Mouse (Mus musculus) lung, embryonic 15.5 days (tissue): ENCODE measurements around the gene Lamtor4. TPM values are rescaled to one million over a fixed set of nuclear protein-coding genes. Genes with fewer than 3 reads are reported as not detected.
A peak's percentile ranks its signal among the peaks of the same experiment; 100 is the strongest.

ENCODE experiments used
- ATAC-seq: fragments of 200-750 bp; cut with Nextera tagmentation; 2 replicates; pipeline ENCODE4 v1.8.0; 2017; ENCODE audit warnings: moderate number of reproducible peaks, borderline replicate concordance; ENCODE audit not compliant: low FRiP score, low TSS enrichment; ENCODE audit errors: extremely low read depth
- H3K27ac ChIP-seq: fragments of 300-500 bp; sonication (generic); 2 replicates; pipeline ENCODE4 v1.5.1; 2015; ENCODE audit warnings: moderate library complexity, mild to moderate bottlenecking, inconsistent platforms
- H3K27me3 ChIP-seq: fragments of 300-500 bp; sonication (generic); 2 replicates; pipeline ENCODE4 v1.6.1; 2015; ENCODE audit warnings: inconsistent platforms
- H3K36me3 ChIP-seq: fragments of 300-500 bp; sonication (generic); 2 replicates; pipeline ENCODE4 v1.6.1; 2015; ENCODE audit warnings: inconsistent platforms
- H3K4me1 ChIP-seq: fragments of 300-500 bp; sonication (generic); 2 replicates; pipeline ENCODE4 v1.6.1; 2015; ENCODE audit warnings: inconsistent platforms
- H3K4me2 ChIP-seq: fragments of 300-500 bp; sonication (generic); 2 replicates; pipeline ENCODE4 v1.6.1; 2015; ENCODE audit warnings: inconsistent platforms, mild to moderate bottlenecking, moderate library complexity
- H3K4me3 ChIP-seq: fragments of 300-500 bp; sonication (generic); 2 replicates; pipeline ENCODE4 v1.5.1; 2015; ENCODE audit warnings: mild to moderate bottlenecking, inconsistent platforms
- H3K9ac ChIP-seq: fragments of 300-500 bp; sonication (generic); 2 replicates; pipeline ENCODE4 v1.6.1; 2015; ENCODE audit warnings: inconsistent platforms
- H3K9me3 ChIP-seq: fragments of 300-500 bp; sonication (generic); 2 replicates; pipeline ENCODE4 v1.6.1; 2016; ENCODE audit warnings: inconsistent platforms
- WGBS: fragments of 180-500 bp; shearing (Covaris S2); methylation state at CpG from one replicate; pipeline ENCODE4 v1.1.7; 2015; 5-methylcytosine and 5-hydroxymethylcytosine counted together
- polyA plus RNA-seq: library from polyadenylated mRNA; unstranded; fragments of >200 nt; fragmentation: Nextera tagmentation; extraction: Ambion mirVana; gene quantifications from 2 replicates; pipeline ENCODE4 v1.2.1, GENCODE M21; 2015

Gene Lamtor4
- polyA plus RNA-seq, 1 experiment from 2014 or later = 58.6 TPM

DNA sequence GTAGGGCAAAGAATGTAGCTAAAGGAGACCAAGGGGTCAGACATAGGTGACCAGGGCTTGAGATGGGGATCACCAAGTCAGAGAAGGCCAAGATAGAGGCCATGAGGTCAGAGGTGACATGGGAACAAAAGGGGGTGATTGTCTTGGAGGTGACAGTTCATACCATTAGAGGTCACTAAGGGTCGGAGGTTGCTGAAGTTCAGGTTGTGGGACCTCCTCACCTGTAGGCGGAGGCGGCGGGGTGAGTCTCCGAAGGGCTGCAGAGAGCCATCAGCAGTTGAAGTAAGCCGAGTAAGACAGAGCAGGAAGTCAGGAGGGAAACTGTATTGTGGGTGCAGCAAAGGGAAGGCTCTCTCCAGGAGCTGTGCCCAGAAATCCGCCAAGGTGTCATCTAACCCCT lies 22.7 kb downstream of the Lamtor4 start:
- H3K4me2 ChIP-seq = 0 out of 2 replicates have a peak overlapping the region, but pooled peaks have one; percentile 91
- H3K4me3 ChIP-seq = no peak overlapping the region
- peaks cover 27% of the 10 kb centered on the region for H3K4me1 ChIP-seq
- H3K27ac ChIP-seq = no peak overlapping the region
- no peaks in the 10 kb centered on the region for H3K36me3 ChIP-seq
- no peak for ATAC-seq
- 81% methylated on average over 7 of the region's 7 CpGs for WGBS
- H3K9me3 ChIP-seq = peaks cover 7% of the 10 kb centered on the region; the same call in 1 of the 2 replicates
- H3K27me3 ChIP-seq = no peaks in the 10 kb centered on the region
- H3K9ac ChIP-seq = no peak overlapping the region

DNA sequence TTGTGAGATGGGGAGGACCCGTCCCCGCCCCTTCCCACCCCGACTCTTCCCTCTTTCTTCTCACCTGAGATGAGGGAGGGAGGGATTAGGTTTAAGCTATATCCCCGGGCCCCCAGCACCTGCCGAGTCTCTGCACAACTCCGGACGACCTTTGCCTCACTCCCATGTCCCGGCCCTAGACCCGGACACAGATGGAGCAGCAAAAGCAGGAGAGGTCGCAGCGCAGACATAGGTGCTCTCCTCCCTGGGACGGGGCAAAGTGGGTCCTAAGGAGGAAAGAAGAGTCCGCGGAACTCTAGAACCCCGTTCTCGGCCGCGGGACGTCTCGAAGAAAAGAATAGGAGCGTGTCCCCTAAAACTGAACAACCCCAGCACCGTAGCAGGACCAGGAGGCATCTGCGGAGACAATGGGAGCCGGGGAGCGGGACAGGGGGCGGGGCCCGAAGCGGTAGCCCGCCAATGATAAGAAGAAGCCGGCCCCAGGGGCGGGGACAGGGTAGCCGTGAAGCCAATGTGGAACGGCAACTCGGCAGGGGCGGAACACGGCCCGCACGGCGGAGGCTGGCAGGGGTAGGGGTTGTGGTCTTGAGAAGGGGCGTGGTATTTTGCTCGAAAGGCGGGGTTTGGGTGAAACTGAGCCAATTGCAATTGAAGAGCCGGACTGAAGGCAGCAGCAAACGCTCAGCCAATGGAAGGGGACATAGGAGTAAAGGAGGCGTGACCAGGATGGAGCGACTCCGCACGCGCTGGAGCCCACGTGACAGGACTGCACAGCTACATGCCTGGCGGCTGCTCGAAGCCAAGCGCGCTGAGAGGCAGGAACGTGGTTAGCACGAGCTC lies 24.5 kb downstream of the Lamtor4 start, which contains the start of the genes Gm43720, Gpc2 and Stag3:
Gene Gm43720 (minus strand): TSS at position 374 of the 840 bp plus-strand sequence.
Gene Gpc2 (minus strand): TSS at position 421 of the 840 bp plus-strand sequence.
Gene Stag3 (plus strand): TSS at position 656 of the 840 bp plus-strand sequence.
- peaks cover 7% of the 10 kb centered on the region; the same call in 1 of the 2 replicates for H3K9me3 ChIP-seq
- H3K27me3 ChIP-seq = no peaks in the 10 kb centered on the region
- H3K4me1 ChIP-seq = peaks cover 27% of the 10 kb centered on the region
- peak within 1 kb of the TSS; percentile 74 for H3K9ac ChIP-seq
- under 1% methylated on average over 56 of the region's 56 CpGs for WGBS
- H3K4me3 ChIP-seq = peak within 1 kb of the TSS; percentile 78
- peak; percentile 99 for ATAC-seq
- H3K4me2 ChIP-seq = peak within 1 kb of the TSS; percentile 91
- no peaks in the 10 kb centered on the region for H3K36me3 ChIP-seq
- peak within 1 kb of the TSS; percentile 12; the same call in 1 of the 2 replicates for H3K27ac ChIP-seq

GRCm38 (mm10) chr5:138280425-138280768 lies 25.1 kb downstream of the Lamtor4 start:
- ATAC-seq = no peak

DNA sequence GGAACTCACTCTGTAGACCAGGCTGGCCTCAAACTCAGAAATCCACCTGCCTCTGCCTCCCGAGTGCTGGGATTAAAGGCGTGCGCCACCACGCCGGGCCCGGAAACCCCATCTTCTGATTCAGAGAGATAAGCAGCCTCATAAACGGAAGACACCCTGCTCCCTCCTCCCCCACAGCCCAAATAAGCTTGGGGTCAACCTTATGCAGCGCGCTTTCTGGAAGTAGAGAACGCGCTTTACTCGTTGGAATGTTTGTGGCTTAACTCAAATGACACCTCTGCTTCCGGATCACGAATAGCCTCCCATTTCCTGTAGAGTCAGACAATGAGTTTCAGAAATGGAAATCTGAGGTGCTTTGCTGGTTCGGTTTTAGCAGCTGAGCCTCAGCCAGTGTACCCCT lies 25.5 kb downstream of the Lamtor4 start:
- 86% methylated on average over 15 of the region's 15 CpGs for WGBS
- Histone ChIP-seq H3K9me3 (peaks cover 7% of the 10 kb centered on the region; the same call in 1 of the 2 replicates), H3K4me3 (no peak overlapping the region), H3K27me3 (no peaks in the 10 kb centered on the region), H3K27ac (no peak overlapping the region), H3K4me2 (no peak overlapping the region), H3K4me1 (peaks cover 20% of the 10 kb centered on the region), H3K36me3 (no peaks in the 10 kb centered on the region), H3K9ac (no peak overlapping the region)
- no peak for ATAC-seq

More at GRCm38 (mm10) chr5:138280425-138280768, 25.1 kb downstream of the Lamtor4 start:
- Histone ChIP-seq H3K4me1 (peaks cover 24% of the 10 kb centered on the region), H3K9me3 (peaks cover 7% of the 10 kb centered on the region; the same call in 1 of the 2 replicates), H3K9ac (no peak overlapping the region), H3K4me2 (peak overlapping the region; percentile 91), H3K4me3 (peak overlapping the region; percentile 78), H3K36me3 (no peaks in the 10 kb centered on the region), H3K27me3 (no peaks in the 10 kb centered on the region), H3K27ac (no peak overlapping the region)
- WGBS = 23% methylated on average over 26 of the region's 26 CpGs

- H3K9ac ChIP-seq = no peak overlapping the region
- no peak overlapping the region for H3K4me3 ChIP-seq
- H3K27ac ChIP-seq = no peak overlapping the region
- 78% methylated on average over 2 of the region's 2 CpGs for WGBS
- no peak for ATAC-seq
- no peaks in the 10 kb centered on the region for H3K27me3 ChIP-seq
- no peak overlapping the region for H3K4me2 ChIP-seq
- no peaks in the 10 kb centered on the region for H3K36me3 ChIP-seq
- peaks cover 17% of the 10 kb centered on the region for H3K4me1 ChIP-seq
- H3K9me3 ChIP-seq = peaks cover 7% of the 10 kb centered on the region; the same call in 1 of the 2 replicates
Observed at GRCm38 (mm10) chr5:138281798-138282197, 26.5 kb downstream of the Lamtor4 start.

GRCm38 (mm10) chr5:138283540-138283939 lies 28.3 kb downstream of the Lamtor4 start:
- ATAC-seq = no peak
- 61% methylated on average over 1 of the region's 1 CpGs for WGBS

DNA sequence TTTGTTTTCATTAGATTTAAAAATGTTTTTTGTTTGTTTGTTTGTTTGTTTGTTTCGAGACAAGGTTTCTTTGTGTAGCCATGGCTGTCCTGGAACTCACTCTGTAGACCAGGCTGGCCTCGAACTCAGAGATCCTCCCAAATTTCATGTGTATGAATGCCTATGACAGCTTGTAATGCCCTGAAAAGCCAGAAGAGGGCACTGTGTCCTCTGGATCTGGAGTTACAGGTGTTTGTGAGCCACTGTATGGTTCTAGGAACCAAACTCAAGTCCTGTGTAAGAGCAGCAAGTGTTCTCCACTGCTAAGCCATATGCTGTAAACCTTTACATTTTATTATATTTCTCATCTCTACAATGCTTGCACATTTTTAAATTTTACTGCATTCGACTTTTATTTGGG lies 32.6 kb downstream of the Lamtor4 start:
- WGBS = 57% methylated on average over 3 of the region's 3 CpGs
- Histone ChIP-seq H3K36me3 (no peaks in the 10 kb centered on the region), H3K27me3 (no peaks in the 10 kb centered on the region), H3K4me3 (no peak overlapping the region), H3K9me3 (no peaks in the 10 kb centered on the region), H3K4me2 (no peak overlapping the region), H3K27ac (no peak overlapping the region), H3K9ac (no peak overlapping the region), H3K4me1 (no peaks in the 10 kb centered on the region)
- no peak for ATAC-seq

More at GRCm38 (mm10) chr5:138283540-138283939, 28.3 kb downstream of the Lamtor4 start:
- no peaks in the 10 kb centered on the region for H3K27me3 ChIP-seq
- no peak overlapping the region for H3K9ac ChIP-seq
- H3K9me3 ChIP-seq = peaks cover 7% of the 10 kb centered on the region; the same call in 1 of the 2 replicates
- H3K4me1 ChIP-seq = peaks cover 12% of the 10 kb centered on the region
- no peaks in the 10 kb centered on the region for H3K36me3 ChIP-seq
- H3K27ac ChIP-seq = no peak overlapping the region
- no peak overlapping the region for H3K4me2 ChIP-seq
- H3K4me3 ChIP-seq = no peak overlapping the region

DNA sequence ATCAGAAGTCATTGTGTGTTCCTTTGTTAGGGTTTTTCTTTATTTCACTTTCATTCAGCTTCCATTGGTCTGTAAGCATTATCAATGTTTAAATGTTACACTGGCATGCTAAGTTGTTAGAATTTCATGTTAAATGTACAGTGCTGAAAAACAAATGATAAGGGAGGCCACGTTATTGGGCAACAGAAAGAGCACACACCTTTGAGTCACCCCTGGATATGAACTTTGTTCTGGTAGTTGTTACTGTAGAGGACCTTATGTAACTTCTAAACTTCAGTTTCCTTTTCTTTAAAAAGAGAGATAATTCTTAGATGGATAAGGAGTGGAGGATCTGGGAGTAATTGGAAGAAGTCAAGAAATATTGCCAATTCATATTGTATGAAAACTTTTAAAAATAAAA lies 36.4 kb downstream of the Lamtor4 start:
- no peaks in the 10 kb centered on the region for H3K27me3 ChIP-seq

GRCm38 (mm10) chr5:138294158-138294557 lies 38.9 kb downstream of the Lamtor4 start:
- Histone ChIP-seq H3K27me3 (no peaks in the 10 kb centered on the region), H3K9me3 (no peaks in the 10 kb centered on the region), H3K27ac (no peak overlapping the region), H3K9ac (no peak overlapping the region), H3K4me3 (no peak overlapping the region), H3K36me3 (no peaks in the 10 kb centered on the region), H3K4me1 (no peaks in the 10 kb centered on the region), H3K4me2 (no peak overlapping the region)
- ATAC-seq = no peak

More for the DNA sequence above, 36.4 kb downstream of the Lamtor4 start:
- Histone ChIP-seq H3K9me3 (no peaks in the 10 kb centered on the region), H3K36me3 (no peaks in the 10 kb centered on the region), H3K4me3 (no peak overlapping the region), H3K4me1 (no peaks in the 10 kb centered on the region), H3K9ac (no peak overlapping the region), H3K4me2 (no peak overlapping the region), H3K27ac (no peak overlapping the region)
- no peak for ATAC-seq
- WGBS = 63% methylated on average over 1 of the region's 1 CpGs

- Histone ChIP-seq H3K4me2 (no peak overlapping the region), H3K27me3 (no peaks in the 10 kb centered on the region), H3K36me3 (no peaks in the 10 kb centered on the region), H3K9ac (no peak overlapping the region), H3K9me3 (no peaks in the 10 kb centered on the region), H3K4me3 (no peak overlapping the region), H3K4me1 (no peaks in the 10 kb centered on the region), H3K27ac (no peak overlapping the region)
- 71% methylated on average over 2 of the region's 2 CpGs for WGBS
- ATAC-seq = no peak
Observed at GRCm38 (mm10) chr5:138299613-138300012, 44.3 kb downstream of the Lamtor4 start.
